Mouse (Mus musculus): ENCODE results near the gene Dgke. TPM values are rescaled to one million over a fixed set of nuclear protein-coding genes. Genes with fewer than 3 reads are reported as not detected.

Gene Dgke
- polyA plus RNA-seq (2012; rRNA removed), result 3.9 and 6.9 TPM in 2 replicates

- no peak for TF ChIP-seq POLR2A (IDR thresholded peaks at IDR 0.05; ENCODE audit: low read depth, low read length)
- TF ChIP-seq CTCF (IDR thresholded peaks at IDR 0.05; ENCODE audit: extremely low read depth, insufficient read depth, insufficient read length, insufficient replicate concordance), result no peak
- WGBS, result 93% methylated on average over 1 of the region's 1 CpGs
- H3K27me3 ChIP-seq (ENCODE audit: control insufficient read depth, insufficient read depth, low read length), result no peaks in the 10 kb centered on the region
- no peaks in the 10 kb centered on the region for H3K36me3 ChIP-seq (ENCODE audit: control insufficient read depth, insufficient read depth, low read length)
- no peaks in the 10 kb centered on the region for H3K4me1 ChIP-seq (ENCODE audit: control insufficient read depth, insufficient read depth, insufficient read length)
- no peak within 1 kb of the TSS for H3K27ac ChIP-seq (ENCODE audit: insufficient read depth, low read length)
- H3K4me3 ChIP-seq (ENCODE audit: extremely low read depth, insufficient read depth, insufficient read length), result no peak within 1 kb of the TSS
- DNase-seq (ENCODE audit: low read depth in 1 of 2, low spot score in 2 of 2), result no peak
These were observed at the start of gene Dgke for GRCm38 (mm10) chr11:89066750-89067149. TSS of gene Dgke (minus strand) at chr11:89066850.

- Histone ChIP-seq H3K4me1 (ENCODE audit: control insufficient read depth, insufficient read depth, insufficient read length) (no peaks in the 10 kb centered on the region), H3K27ac (ENCODE audit: insufficient read depth, low read length) (no peak overlapping the region), H3K36me3 (ENCODE audit: control insufficient read depth, insufficient read depth, low read length) (no peaks in the 10 kb centered on the region), H3K4me3 (ENCODE audit: extremely low read depth, insufficient read depth, insufficient read length) (no peak overlapping the region), H3K27me3 (ENCODE audit: control insufficient read depth, insufficient read depth, low read length) (no peaks in the 10 kb centered on the region)
- 68% methylated on average over 12 of the region's 12 CpGs for WGBS
- DNase-seq (ENCODE audit: low read depth in 1 of 2, low spot score in 2 of 2), result no peak
- TF ChIP-seq CTCF (IDR thresholded peaks at IDR 0.05; ENCODE audit: extremely low read depth, insufficient read depth, insufficient read length, insufficient replicate concordance), result no peak
- TF ChIP-seq POLR2A (IDR thresholded peaks at IDR 0.05; ENCODE audit: low read depth, low read length), result no peak
These were observed 40.6 kb upstream of the Dgke start for GRCm38 (mm10) chr11:89107180-89107807.

- TF ChIP-seq CTCF (IDR thresholded peaks at IDR 0.05; ENCODE audit: extremely low read depth, insufficient read depth, insufficient read length, insufficient replicate concordance) (no peak), POLR2A (IDR thresholded peaks at IDR 0.05; ENCODE audit: low read depth, low read length) (no peak)
- H3K27ac ChIP-seq (ENCODE audit: insufficient read depth, low read length), result no peak overlapping the region
- DNase-seq (ENCODE audit: low read depth in 1 of 2, low spot score in 2 of 2), result peak in 1 of 2 experiments; percentile 31
- no peaks in the 10 kb centered on the region for H3K4me1 ChIP-seq (ENCODE audit: control insufficient read depth, insufficient read depth, insufficient read length)
- 72% methylated on average over 11 of the region's 11 CpGs for WGBS
- no peaks in the 10 kb centered on the region for H3K27me3 ChIP-seq (ENCODE audit: control insufficient read depth, insufficient read depth, low read length)
- no peaks in the 10 kb centered on the region for H3K36me3 ChIP-seq (ENCODE audit: control insufficient read depth, insufficient read depth, low read length)
- no peak overlapping the region for H3K4me3 ChIP-seq (ENCODE audit: extremely low read depth, insufficient read depth, insufficient read length)
These were observed 39.2 kb upstream of the Dgke start for GRCm38 (mm10) chr11:89105823-89106222.

- Histone ChIP-seq H3K27ac (ENCODE audit: insufficient read depth, low read length) (no peak overlapping the region), H3K4me3 (ENCODE audit: extremely low read depth, insufficient read depth, insufficient read length) (no peak overlapping the region), H3K36me3 (ENCODE audit: control insufficient read depth, insufficient read depth, low read length) (no peaks in the 10 kb centered on the region), H3K4me1 (ENCODE audit: control insufficient read depth, insufficient read depth, insufficient read length) (no peaks in the 10 kb centered on the region), H3K27me3 (ENCODE audit: control insufficient read depth, insufficient read depth, low read length) (no peaks in the 10 kb centered on the region)
- WGBS, result 93% methylated on average over 8 of the region's 8 CpGs
- DNase-seq (ENCODE audit: low read depth in 1 of 2, low spot score in 2 of 2), result no peak
- no peak for TF ChIP-seq POLR2A (IDR thresholded peaks at IDR 0.05; ENCODE audit: low read depth, low read length)
- TF ChIP-seq CTCF (IDR thresholded peaks at IDR 0.05; ENCODE audit: extremely low read depth, insufficient read depth, insufficient read length, insufficient replicate concordance), result no peak
These were observed 38.6 kb upstream of the Dgke start for GRCm38 (mm10) chr11:89105211-89105610.

- H3K4me3 ChIP-seq (ENCODE audit: extremely low read depth, insufficient read depth, insufficient read length), result no peak overlapping the region
- no peak for DNase-seq (ENCODE audit: low read depth in 1 of 2, low spot score in 2 of 2)
- 88% methylated on average over 14 of the region's 14 CpGs for WGBS
These were observed 36.5 kb upstream of the Dgke start for GRCm38 (mm10) chr11:89103166-89103565.

GRCm38 (mm10) chr11:89100826-89101321 lies 34.2 kb upstream of the Dgke start:
- no peak for TF ChIP-seq POLR2A (IDR thresholded peaks at IDR 0.05; ENCODE audit: low read depth, low read length)
- no peak for TF ChIP-seq CTCF (IDR thresholded peaks at IDR 0.05; ENCODE audit: extremely low read depth, insufficient read depth, insufficient read length, insufficient replicate concordance)
- Histone ChIP-seq H3K27ac (ENCODE audit: insufficient read depth, low read length) (no peak overlapping the region), H3K4me3 (ENCODE audit: extremely low read depth, insufficient read depth, insufficient read length) (peak overlapping the region; percentile 51), H3K27me3 (ENCODE audit: control insufficient read depth, insufficient read depth, low read length) (no peaks in the 10 kb centered on the region), H3K36me3 (ENCODE audit: control insufficient read depth, insufficient read depth, low read length) (no peaks in the 10 kb centered on the region), H3K4me1 (ENCODE audit: control insufficient read depth, insufficient read depth, insufficient read length) (no peaks in the 10 kb centered on the region)
- DNase-seq (ENCODE audit: low read depth in 1 of 2, low spot score in 2 of 2), result no peak
- 3% methylated on average over 17 of the region's 17 CpGs for WGBS

More at GRCm38 (mm10) chr11:89103166-89103565, 36.5 kb upstream of the Dgke start:
- no peaks in the 10 kb centered on the region for H3K4me1 ChIP-seq (ENCODE audit: control insufficient read depth, insufficient read depth, insufficient read length)
- H3K36me3 ChIP-seq (ENCODE audit: control insufficient read depth, insufficient read depth, low read length), result no peaks in the 10 kb centered on the region
- no peak overlapping the region for H3K27ac ChIP-seq (ENCODE audit: insufficient read depth, low read length)
- no peak for TF ChIP-seq POLR2A (IDR thresholded peaks at IDR 0.05; ENCODE audit: low read depth, low read length)
- TF ChIP-seq CTCF (IDR thresholded peaks at IDR 0.05; ENCODE audit: extremely low read depth, insufficient read depth, insufficient read length, insufficient replicate concordance), result no peak
- H3K27me3 ChIP-seq (ENCODE audit: control insufficient read depth, insufficient read depth, low read length), result no peaks in the 10 kb centered on the region

GRCm38 (mm10) chr11:89100403-89100802 lies 33.8 kb upstream of the Dgke start:
- TF ChIP-seq POLR2A (IDR thresholded peaks at IDR 0.05; ENCODE audit: low read depth, low read length) (no peak), CTCF (IDR thresholded peaks at IDR 0.05; ENCODE audit: extremely low read depth, insufficient read depth, insufficient read length, insufficient replicate concordance) (peak; percentile 99)
- WGBS, result 2% methylated on average over 9 of the region's 9 CpGs
- no peak overlapping the region for H3K27ac ChIP-seq (ENCODE audit: insufficient read depth, low read length)
- peak; percentile 75 to 89 for DNase-seq (ENCODE audit: low read depth in 1 of 2, low spot score in 2 of 2)
- H3K4me3 ChIP-seq (ENCODE audit: extremely low read depth, insufficient read depth, insufficient read length), result peak overlapping the region; percentile 51; the same call in 1 of the 2 replicates
- no peaks in the 10 kb centered on the region for H3K36me3 ChIP-seq (ENCODE audit: control insufficient read depth, insufficient read depth, low read length)
- H3K4me1 ChIP-seq (ENCODE audit: control insufficient read depth, insufficient read depth, insufficient read length), result no peaks in the 10 kb centered on the region
- H3K27me3 ChIP-seq (ENCODE audit: control insufficient read depth, insufficient read depth, low read length), result no peaks in the 10 kb centered on the region

All from spleen, adult 2 months (tissue).